Mouse (Mus musculus): ENCODE data around the gene Olfr215. TPM values are rescaled to one million over a fixed set of nuclear protein-coding genes. Genes with fewer than 3 reads are reported as not detected.
"Not testable (repeated sequence)": the region's sequence is repeated elsewhere in the genome, so short reads cannot be mapped to it uniquely, and the experiment has no call there.

Gene Olfr215
- polyA plus RNA-seq, 1 experiment from 2014 or later = not detected

GRCm38 (mm10) chr6:116607230-116607629 lies 23.2 kb upstream of the Olfr215 start:
- no peaks in the 10 kb centered on the region for H3K4me1 ChIP-seq (ENCODE audit: control insufficient read depth, insufficient read depth, low read length)
- ATAC-seq (ENCODE audit: low FRiP score) (no peak), DNase-seq (ENCODE audit: low spot score, missing footprints) (no peak)
- H3K27me3 ChIP-seq (ENCODE audit: control insufficient read depth, insufficient read depth, low read length) = no peaks in the 10 kb centered on the region
- H3K9ac ChIP-seq (ENCODE audit: low read length) = no peak overlapping the region
- H3K27ac ChIP-seq (ENCODE audit: low read depth, low read length) = no peak overlapping the region
- WGBS = 38% methylated on average over 4 of the region's 4 CpGs
- H3K4me3 ChIP-seq (ENCODE audit: low read depth, low read length) = no peak overlapping the region
- no peaks in the 10 kb centered on the region for H3K36me3 ChIP-seq (ENCODE audit: control insufficient read depth, insufficient read depth, low read length)
- H3K9me3 ChIP-seq (ENCODE audit: control insufficient read depth, low read length) = no peaks in the 10 kb centered on the region
- H3K4me2 ChIP-seq = no peak overlapping the region

- H3K27ac ChIP-seq (ENCODE audit: low read depth, low read length); DNase-seq (ENCODE audit: low spot score, missing footprints); H3K4me1 ChIP-seq (ENCODE audit: control insufficient read depth, insufficient read depth, low read length); H3K9ac ChIP-seq (ENCODE audit: low read length); H3K9me3 ChIP-seq (ENCODE audit: control insufficient read depth, low read length); H3K4me3 ChIP-seq (ENCODE audit: low read depth, low read length); H3K27me3 ChIP-seq (ENCODE audit: control insufficient read depth, insufficient read depth, low read length); H3K36me3 ChIP-seq (ENCODE audit: control insufficient read depth, insufficient read depth, low read length); H3K4me2 ChIP-seq; ATAC-seq (ENCODE audit: low FRiP score): not testable (repeated sequence)
Measured at GRCm38 (mm10) chr6:116600969-116601368, 17.0 kb upstream of the Olfr215 start.

DNA sequence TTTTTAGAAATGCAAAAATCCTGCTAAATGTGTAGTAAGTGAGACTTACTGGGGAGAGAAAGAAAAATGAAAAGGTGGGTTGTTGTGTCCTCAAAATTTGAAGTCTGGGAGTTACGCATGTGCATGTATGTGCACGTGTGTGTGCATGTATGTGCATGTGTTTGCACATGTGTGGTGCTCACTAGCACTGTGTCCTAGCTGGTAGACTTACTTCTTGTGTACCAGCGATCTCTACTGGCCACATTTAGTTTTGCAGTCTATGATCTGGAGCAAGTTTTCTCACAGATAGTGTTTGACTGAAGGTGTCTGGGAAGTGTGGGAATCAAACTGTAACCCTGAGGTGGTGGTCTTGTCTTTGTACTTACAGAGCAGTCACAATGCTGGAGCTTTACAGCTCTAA lies 14.2 kb downstream of the Olfr215 start:
- Histone ChIP-seq H3K4me1 (ENCODE audit: control insufficient read depth, insufficient read depth, low read length) (no peaks in the 10 kb centered on the region), H3K4me2 (no peak overlapping the region), H3K27me3 (ENCODE audit: control insufficient read depth, insufficient read depth, low read length) (no peaks in the 10 kb centered on the region), H3K9me3 (ENCODE audit: control insufficient read depth, low read length) (no peaks in the 10 kb centered on the region), H3K36me3 (ENCODE audit: control insufficient read depth, insufficient read depth, low read length) (no peaks in the 10 kb centered on the region), H3K27ac (ENCODE audit: low read depth, low read length) (no peak overlapping the region), H3K4me3 (ENCODE audit: low read depth, low read length) (no peak overlapping the region), H3K9ac (ENCODE audit: low read length) (no peak overlapping the region)
- peak; percentile 91 for DNase-seq (ENCODE audit: low spot score, missing footprints)
- ATAC-seq (ENCODE audit: low FRiP score) = no peak
- 29% methylated on average over 3 of the region's 3 CpGs for WGBS

DNA sequence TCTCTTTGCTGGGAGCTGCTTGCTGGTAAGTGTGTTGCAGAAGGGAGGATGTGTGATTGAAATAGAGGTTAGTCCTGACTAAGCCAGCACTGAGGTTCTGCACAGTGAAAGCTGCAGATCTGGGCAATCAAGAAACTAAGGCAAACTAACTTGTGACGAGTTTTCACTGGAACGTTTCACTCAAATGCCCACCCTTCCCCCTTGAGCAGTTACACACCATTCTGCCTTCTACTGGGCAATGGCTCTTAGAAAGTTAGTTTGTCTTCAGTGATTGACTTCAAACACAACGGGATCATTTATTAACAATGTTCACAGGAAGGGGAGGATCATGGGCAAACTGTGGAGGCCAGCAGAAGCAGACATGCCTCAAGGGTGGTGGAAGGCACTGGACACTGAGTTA lies 29.0 kb downstream of the Olfr215 start:
- Histone ChIP-seq H3K4me3 (ENCODE audit: low read depth, low read length) (no peak overlapping the region), H3K9ac (ENCODE audit: low read length) (no peak overlapping the region), H3K27ac (ENCODE audit: low read depth, low read length) (no peak overlapping the region), H3K4me1 (ENCODE audit: control insufficient read depth, insufficient read depth, low read length) (no peaks in the 10 kb centered on the region), H3K4me2 (no peak overlapping the region), H3K27me3 (ENCODE audit: control insufficient read depth, insufficient read depth, low read length) (no peaks in the 10 kb centered on the region), H3K36me3 (ENCODE audit: control insufficient read depth, insufficient read depth, low read length) (no peaks in the 10 kb centered on the region), H3K9me3 (ENCODE audit: control insufficient read depth, low read length) (no peaks in the 10 kb centered on the region)
- 72% methylated on average over 3 of the region's 3 CpGs for WGBS
- DNase-seq (ENCODE audit: low spot score, missing footprints) (no peak), ATAC-seq (ENCODE audit: low FRiP score) (no peak)

DNA sequence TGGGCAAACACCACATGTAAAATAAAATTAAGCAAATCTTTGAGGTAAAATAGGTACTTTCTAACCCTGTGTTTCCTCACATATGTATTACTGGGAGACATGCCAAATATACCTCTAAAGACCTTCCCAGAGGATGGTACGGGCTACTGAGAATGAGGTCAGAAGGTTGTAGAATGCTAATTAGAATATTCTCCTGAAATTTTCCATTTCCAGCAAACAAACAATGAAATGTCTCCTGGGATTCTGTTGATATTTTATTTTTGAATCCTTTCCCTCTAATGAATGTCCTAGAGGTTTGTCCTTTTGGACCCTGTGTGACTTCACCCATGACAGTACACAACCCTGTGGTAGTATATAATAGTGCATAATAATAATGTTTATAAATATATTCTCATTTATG lies 30.1 kb downstream of the Olfr215 start, which contains the start of gene Olfr214:
Gene Olfr214, plus strand, starts transcription at position 301 of the 400 bp plus-strand sequence.
- Histone ChIP-seq H3K9me3 (ENCODE audit: control insufficient read depth, low read length) (no peaks in the 10 kb centered on the region), H3K9ac (ENCODE audit: low read length) (no peak within 1 kb of the TSS), H3K4me3 (ENCODE audit: low read depth, low read length) (no peak within 1 kb of the TSS), H3K27me3 (ENCODE audit: control insufficient read depth, insufficient read depth, low read length) (no peaks in the 10 kb centered on the region), H3K4me1 (ENCODE audit: control insufficient read depth, insufficient read depth, low read length) (no peaks in the 10 kb centered on the region), H3K27ac (ENCODE audit: low read depth, low read length) (no peak within 1 kb of the TSS), H3K4me2 (no peak within 1 kb of the TSS), H3K36me3 (ENCODE audit: control insufficient read depth, insufficient read depth, low read length) (no peaks in the 10 kb centered on the region)
- no peak for ATAC-seq (ENCODE audit: low FRiP score)
- WGBS = 85% methylated on average over 1 of the region's 1 CpGs
- no peak for DNase-seq (ENCODE audit: low spot score, missing footprints)

- not testable (repeated sequence) for H3K4me3 ChIP-seq (ENCODE audit: low read depth, low read length); H3K4me1 ChIP-seq (ENCODE audit: control insufficient read depth, insufficient read depth, low read length); H3K4me2 ChIP-seq; H3K36me3 ChIP-seq (ENCODE audit: control insufficient read depth, insufficient read depth, low read length); DNase-seq (ENCODE audit: low spot score, missing footprints); ATAC-seq (ENCODE audit: low FRiP score); H3K9me3 ChIP-seq (ENCODE audit: control insufficient read depth, low read length); H3K27ac ChIP-seq (ENCODE audit: low read depth, low read length); H3K27me3 ChIP-seq (ENCODE audit: control insufficient read depth, insufficient read depth, low read length); H3K9ac ChIP-seq (ENCODE audit: low read length)
- 94% methylated on average over 11 of the region's 11 CpGs for WGBS
Measured at GRCm38 (mm10) chr6:116550841-116551240, 33.2 kb downstream of the Olfr215 start, which contains the start of gene Gm5580. Gm5580 (plus strand) TSS chr6:116551141.

GRCm38 (mm10) chr6:116542500-116542899 lies 41.5 kb downstream of the Olfr215 start:
- Histone ChIP-seq H3K4me2 (no peak overlapping the region), H3K27ac (ENCODE audit: low read depth, low read length) (no peak overlapping the region), H3K4me1 (ENCODE audit: control insufficient read depth, insufficient read depth, low read length) (no peaks in the 10 kb centered on the region), H3K27me3 (ENCODE audit: control insufficient read depth, insufficient read depth, low read length) (no peaks in the 10 kb centered on the region), H3K4me3 (ENCODE audit: low read depth, low read length) (no peak overlapping the region), H3K36me3 (ENCODE audit: control insufficient read depth, insufficient read depth, low read length) (no peaks in the 10 kb centered on the region), H3K9me3 (ENCODE audit: control insufficient read depth, low read length) (no peaks in the 10 kb centered on the region), H3K9ac (ENCODE audit: low read length) (no peak overlapping the region)
- 96% methylated on average over 2 of the region's 2 CpGs for WGBS
- no peak for DNase-seq (ENCODE audit: low spot score, missing footprints)
- ATAC-seq (ENCODE audit: low FRiP score) = no peak

DNA sequence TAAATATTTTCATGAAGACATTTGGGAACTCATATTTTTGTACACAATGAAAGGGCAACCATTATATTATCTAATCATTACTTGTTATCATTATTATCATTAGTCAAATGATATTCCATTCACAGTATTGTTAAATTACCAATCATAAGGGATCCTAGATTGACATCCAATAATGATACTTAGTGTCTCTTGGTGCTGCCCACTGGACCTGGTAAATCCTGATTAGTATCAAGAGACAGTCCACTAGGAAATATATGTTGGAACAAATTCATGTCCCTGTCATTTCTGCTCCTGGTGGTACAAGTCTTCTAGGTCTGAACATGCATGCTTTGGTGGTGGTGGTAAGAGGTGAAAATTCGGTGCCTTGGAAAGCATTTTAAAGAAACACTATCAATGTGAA lies 45.8 kb downstream of the Olfr215 start, which contains the start of gene Olfr213:
Gene Olfr213, plus strand, starts transcription at position 301 of the 400 bp plus-strand sequence.
- Histone ChIP-seq H3K27me3 (ENCODE audit: control insufficient read depth, insufficient read depth, low read length) (no peaks in the 10 kb centered on the region), H3K9me3 (ENCODE audit: control insufficient read depth, low read length) (no peaks in the 10 kb centered on the region), H3K9ac (ENCODE audit: low read length) (no peak within 1 kb of the TSS), H3K4me1 (ENCODE audit: control insufficient read depth, insufficient read depth, low read length) (no peaks in the 10 kb centered on the region), H3K36me3 (ENCODE audit: control insufficient read depth, insufficient read depth, low read length) (no peaks in the 10 kb centered on the region), H3K4me2 (no peak within 1 kb of the TSS), H3K4me3 (ENCODE audit: low read depth, low read length) (no peak within 1 kb of the TSS), H3K27ac (ENCODE audit: low read depth, low read length) (no peak within 1 kb of the TSS)
- WGBS = 89% methylated on average over 1 of the region's 1 CpGs
- ATAC-seq (ENCODE audit: low FRiP score) = no peak
- no peak for DNase-seq (ENCODE audit: low spot score, missing footprints)
